Mouse (Mus musculus) limb, embryonic 14.5 days (tissue): Measurements from ENCODE around the gene Sumf1. TPM values are rescaled to one million over a fixed set of nuclear protein-coding genes. Genes with fewer than 3 reads are reported as not detected.

Source experiments
- ATAC-seq: fragments of 200-750 bp; cut with Nextera tagmentation; 2 replicates; pipeline ENCODE4 v1.8.0; 2017; ENCODE audit warnings: low read depth, moderate number of reproducible peaks, moderate TSS enrichment; ENCODE audit not compliant: low FRiP score
- DNase-seq: peaks from one replicate; pipeline ENCODE4 v3.0.0-alpha.2; 2015; ENCODE audit warnings: low spot score
- H3K27ac ChIP-seq: fragments of 300-500 bp; sonication (generic); replicated peaks from 2 replicates; pipeline ENCODE4 v1.5.1; 2014; ENCODE audit warnings: low read depth, mild to moderate bottlenecking, low read length, moderate library complexity, mixed read lengths
- H3K27me3 ChIP-seq: fragments of 300-500 bp; sonication (generic); 2 replicates; pipeline ENCODE4 v1.6.1; 2014; ENCODE audit warnings: low read length, mixed read lengths; ENCODE audit not compliant: control insufficient read depth, insufficient read depth
- H3K36me3 ChIP-seq: fragments of 300-500 bp; sonication (generic); 2 replicates; pipeline ENCODE4 v1.6.1; 2014; ENCODE audit warnings: mild to moderate bottlenecking, low read length, moderate library complexity, mixed read lengths; ENCODE audit not compliant: control insufficient read depth, insufficient read depth
- H3K4me1 ChIP-seq: fragments of 300-500 bp; sonication (generic); 2 replicates; pipeline ENCODE4 v1.6.1; 2014; ENCODE audit warnings: antibody characterized with exemption, low read length, mixed read lengths; ENCODE audit not compliant: control insufficient read depth, insufficient read depth
- H3K4me2 ChIP-seq: fragments of 300-500 bp; sonication (generic); replicated peaks from 2 replicates; pipeline ENCODE4 v1.6.1; 2014; ENCODE audit warnings: low read depth, mild to moderate bottlenecking, low read length, moderate library complexity; ENCODE audit not compliant: severe bottlenecking
- H3K4me3 ChIP-seq: fragments of 300-500 bp; sonication (generic); replicated peaks from 2 replicates; pipeline ENCODE4 v1.5.1; 2014; ENCODE audit warnings: low read length
- H3K9ac ChIP-seq: fragments of 300-500 bp; sonication (generic); 2 replicates; pipeline ENCODE4 v1.6.1; 2014; ENCODE audit warnings: mild to moderate bottlenecking, low read depth, low read length, moderate library complexity; ENCODE audit not compliant: severe bottlenecking
- H3K9me3 ChIP-seq: fragments of 300-500 bp; sonication (generic); 2 replicates; pipeline ENCODE4 v1.6.1; 2016; ENCODE audit warnings: low read length; ENCODE audit not compliant: control insufficient read depth
- POLR2A ChIP-seq: fragments of 200-500 bp; IDR thresholded peaks from 2 replicates; pipeline ENCODE4 v1.8.0; 2012; ENCODE audit warnings: inconsistent platforms, mild to moderate bottlenecking, moderate library complexity, borderline replicate concordance; ENCODE audit not compliant: insufficient read depth, insufficient read length; ENCODE audit errors: extremely low read depth
- WGBS: fragments of 180-500 bp; shearing (Covaris S2); extraction: QIAGEN DNeasy Blood & Tissue Kit; methylation state at CpG from one replicate; pipeline ENCODE4 v1.1.7; 2014; 5-methylcytosine and 5-hydroxymethylcytosine counted together
- polyA plus RNA-seq, 2 experiments: library from polyadenylated mRNA; depleted of rRNA in 1 of 2; stranded (reverse) in 1 of 2; unstranded in 1 of 2; fragments of >200 nt; fragmentation: Nextera tagmentation in 1 of 2; extraction: Ambion mirVana in 1 of 2; gene quantifications; 2 replicates each; pipeline versions ENCODE4 v1.2.1 to v1.2.3; 2012 to 2014

Gene Sumf1
- polyA plus RNA-seq, 2 experiments: 18.8 to 26.7 TPM

DNA sequence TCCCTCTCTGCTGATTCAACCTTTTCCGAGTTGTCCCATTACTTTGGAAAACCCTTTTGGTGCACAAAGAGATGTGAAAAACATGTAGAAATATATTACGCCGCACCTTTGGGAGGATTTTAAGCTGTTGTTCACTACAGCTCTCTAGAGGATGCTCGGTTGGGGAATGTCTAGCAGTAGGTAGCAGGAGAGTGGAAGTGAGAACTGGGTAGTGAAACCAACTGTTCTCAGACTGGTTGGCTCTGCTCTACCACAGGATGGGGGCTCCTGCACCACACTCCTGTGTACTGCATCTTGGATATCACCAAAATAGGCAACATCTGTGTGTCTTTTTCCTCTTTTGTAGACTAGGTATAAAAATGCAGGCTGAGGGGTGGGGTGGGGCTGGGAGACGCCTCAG lies 37.5 kb upstream of the Sumf1 start:
- no peak for DNase-seq
- H3K4me2 ChIP-seq: no peak overlapping the region
- H3K9me3 ChIP-seq: no peaks in the 10 kb centered on the region
- H3K27ac ChIP-seq: no peak overlapping the region
- no peaks in the 10 kb centered on the region for H3K4me1 ChIP-seq
- 92% methylated on average over 5 of the region's 5 CpGs for WGBS
- no peaks in the 10 kb centered on the region for H3K27me3 ChIP-seq
- H3K9ac ChIP-seq: no peak overlapping the region
- no peak for ATAC-seq
- no peaks in the 10 kb centered on the region for H3K36me3 ChIP-seq
- H3K4me3 ChIP-seq: no peak overlapping the region
- TF ChIP-seq POLR2A: no peak

DNA sequence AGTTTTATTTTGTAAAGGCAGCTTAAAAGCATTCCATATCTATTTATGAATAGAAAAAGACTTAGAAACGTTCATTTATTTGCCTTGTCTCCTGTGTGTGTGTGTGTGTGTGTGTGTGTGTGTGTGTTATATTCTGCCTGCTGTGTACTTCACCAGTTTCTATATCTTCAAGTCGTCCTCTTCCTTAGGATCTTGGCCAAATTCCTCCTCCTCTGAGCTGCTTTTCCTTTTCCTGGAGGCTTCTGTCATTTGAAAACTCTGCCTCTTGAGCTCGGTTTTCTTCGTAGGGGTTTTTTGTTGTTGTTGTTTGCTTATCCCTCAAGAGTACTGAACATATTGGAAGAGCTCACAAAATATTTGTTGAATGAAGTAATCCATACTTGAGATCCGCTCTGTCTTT lies 37.1 kb upstream of the Sumf1 start:
- ATAC-seq (no peak), DNase-seq (no peak)
- Histone ChIP-seq H3K4me3 (no peak overlapping the region), H3K27me3 (no peaks in the 10 kb centered on the region), H3K4me2 (no peak overlapping the region), H3K9me3 (no peaks in the 10 kb centered on the region), H3K27ac (no peak overlapping the region), H3K9ac (no peak overlapping the region), H3K4me1 (no peaks in the 10 kb centered on the region), H3K36me3 (no peaks in the 10 kb centered on the region)
- no peak for TF ChIP-seq POLR2A
- WGBS: 67% methylated on average over 5 of the region's 5 CpGs

DNA sequence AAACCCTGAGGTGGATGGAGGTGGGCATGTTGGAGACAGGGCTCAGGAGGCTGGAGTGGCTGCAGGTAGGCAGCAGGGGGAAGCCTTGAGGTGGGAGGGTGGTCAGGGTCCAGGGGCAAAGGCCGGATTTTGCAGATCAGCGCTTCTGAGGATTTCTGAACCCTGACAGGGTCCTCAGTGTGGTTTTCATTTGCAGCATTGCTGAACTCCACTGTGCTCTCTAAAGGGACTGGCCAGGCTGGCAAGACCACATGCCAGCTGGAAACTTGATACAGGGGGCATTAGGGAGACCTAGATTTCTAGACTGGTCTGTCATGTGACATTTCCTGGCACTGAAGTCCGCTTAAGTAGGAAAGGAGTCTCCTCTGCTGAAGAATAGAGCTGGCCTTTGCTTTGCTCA lies 32.6 kb upstream of the Sumf1 start:
- H3K27ac ChIP-seq: no peak overlapping the region
- H3K9me3 ChIP-seq: no peaks in the 10 kb centered on the region
- no peak for TF ChIP-seq POLR2A
- H3K9ac ChIP-seq: no peak overlapping the region
- no peak overlapping the region for H3K4me3 ChIP-seq
- no peak overlapping the region for H3K4me2 ChIP-seq
- DNase-seq: no peak
- no peak for ATAC-seq
- H3K4me1 ChIP-seq: peaks cover 8% of the 10 kb centered on the region; the same call in 1 of the 2 replicates
- H3K27me3 ChIP-seq: no peaks in the 10 kb centered on the region
- H3K36me3 ChIP-seq: no peaks in the 10 kb centered on the region
- WGBS: 87% methylated on average over 3 of the region's 3 CpGs

DNA sequence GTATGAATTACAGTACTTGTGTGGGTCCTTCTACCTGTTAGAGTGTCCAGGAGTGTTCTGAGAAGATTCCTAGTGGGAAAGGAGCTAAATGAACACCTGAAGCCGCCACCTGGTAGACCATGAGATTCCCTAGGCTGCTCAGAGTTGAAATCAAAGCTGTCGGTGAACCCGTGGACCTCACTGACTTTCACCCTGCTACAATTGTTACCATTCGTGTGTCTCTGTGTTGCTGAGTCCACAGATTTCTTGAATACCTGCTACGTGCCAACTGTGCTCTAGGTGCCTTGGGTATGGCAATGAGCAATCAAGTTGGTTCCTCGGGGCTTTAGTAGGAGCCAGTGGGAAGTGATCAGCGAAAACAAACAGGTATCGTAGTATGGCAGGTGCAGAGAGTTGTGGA lies 31.4 kb upstream of the Sumf1 start:
- Histone ChIP-seq H3K4me1 (peaks cover 9% of the 10 kb centered on the region; the same call in 1 of the 2 replicates), H3K4me3 (no peak overlapping the region), H3K36me3 (no peaks in the 10 kb centered on the region), H3K4me2 (no peak overlapping the region), H3K27me3 (no peaks in the 10 kb centered on the region), H3K9ac (no peak overlapping the region), H3K9me3 (no peaks in the 10 kb centered on the region), H3K27ac (no peak overlapping the region)
- 90% methylated on average over 8 of the region's 8 CpGs for WGBS
- ATAC-seq: no peak
- TF ChIP-seq POLR2A: no peak
- no peak for DNase-seq

DNA sequence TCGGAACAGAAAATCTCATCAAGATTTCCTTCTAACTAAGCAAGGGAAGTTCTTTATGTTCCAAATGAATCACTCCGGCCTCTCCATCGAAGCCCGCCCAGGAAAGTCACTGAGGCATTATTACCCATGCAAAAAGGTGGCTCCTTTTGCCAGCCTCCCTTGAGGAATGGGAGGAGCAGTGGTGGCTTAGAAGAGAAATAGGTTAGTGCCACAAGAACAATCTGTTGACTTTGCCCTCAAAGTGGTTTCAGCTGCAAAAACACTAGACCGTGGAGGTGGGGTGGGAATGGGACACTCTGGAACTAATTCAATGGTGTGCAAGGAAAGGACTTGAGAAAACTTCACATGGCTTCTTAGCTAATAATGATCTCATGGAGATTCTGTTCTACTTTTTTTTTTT lies 30.7 kb upstream of the Sumf1 start:
- 83% methylated on average over 5 of the region's 5 CpGs for WGBS
- ATAC-seq (no peak), DNase-seq (no peak)
- Histone ChIP-seq H3K27me3 (no peaks in the 10 kb centered on the region), H3K9ac (no peak overlapping the region), H3K4me1 (peaks cover 13% of the 10 kb centered on the region; the same call in 1 of the 2 replicates), H3K4me2 (no peak overlapping the region), H3K9me3 (no peaks in the 10 kb centered on the region), H3K36me3 (no peaks in the 10 kb centered on the region), H3K27ac (no peak overlapping the region), H3K4me3 (no peak overlapping the region)
- TF ChIP-seq POLR2A: no peak
